Mouse (Mus musculus) megakaryocyte progenitor cell, adult 5-6 weeks (primary cell): ENCODE data around the gene Neu2. TPM values are rescaled to one million over a fixed set of nuclear protein-coding genes. Genes with fewer than 3 reads are reported as not detected.

ENCODE experiments used
- ATAC-seq: replicated peaks from 2 replicates; pipeline ENCODE4 v1.8.0; 2016; ENCODE audit warnings: mild to moderate bottlenecking, moderate TSS enrichment, inconsistent platforms; ENCODE audit not compliant: poor library complexity
- total RNA-seq, 2 experiments: library from RNA; stranded (forward) in 1 of 2; stranded (reverse) in 1 of 2; fragments of 157-497, 149-512 nt in 1 of 2; fragments of 200-1000 nt in 1 of 2; gene quantifications; 2 replicates each; pipeline versions ENCODE4 v1.2.3 to v1.2.4; 2015 to 2017

Neu2 gene
- total RNA-seq, 2 experiments from 2014 or later: not detected

- peak; percentile 74 for ATAC-seq
These were observed 98.8 kb downstream of the Neu2 start for GRCm38 (mm10) chr1:87608416-87609046.

- ATAC-seq: no peak
These were observed 105.0 kb downstream of the Neu2 start for GRCm38 (mm10) chr1:87614576-87615295.

- peak; percentile 70 for ATAC-seq
These were observed 110.6 kb downstream of the Neu2 start, which contains the start of gene Inpp5d for GRCm38 (mm10) chr1:87620211-87620668. Inpp5d (plus strand) TSS chr1:87620312.

GRCm38 (mm10) chr1:87620693-87621092 lies 111.0 kb downstream of the Neu2 start:
- no peak for ATAC-seq

GRCm38 (mm10) chr1:87621146-87621857 lies 111.6 kb downstream of the Neu2 start:
- ATAC-seq: 0 out of 2 replicates have a peak, but pooled peaks have one; percentile 7

GRCm38 (mm10) chr1:87621858-87622279 lies 112.2 kb downstream of the Neu2 start:
- ATAC-seq: no peak

GRCm38 (mm10) chr1:87623977-87624666 lies 114.4 kb downstream of the Neu2 start:
- no peak for ATAC-seq

GRCm38 (mm10) chr1:87624826-87625225 lies 115.1 kb downstream of the Neu2 start:
- ATAC-seq: no peak

- ATAC-seq: 0 out of 2 replicates have a peak, but pooled peaks have one; percentile 11
These were observed 115.8 kb downstream of the Neu2 start for GRCm38 (mm10) chr1:87625254-87626025.

GRCm38 (mm10) chr1:87626344-87626743 lies 116.7 kb downstream of the Neu2 start:
- ATAC-seq: peak; percentile 72

GRCm38 (mm10) chr1:87628085-87628484 lies 118.4 kb downstream of the Neu2 start:
- peak; percentile 47 for ATAC-seq

GRCm38 (mm10) chr1:87631584-87631983 lies 121.9 kb downstream of the Neu2 start:
- ATAC-seq: no peak

GRCm38 (mm10) chr1:87632163-87632562 lies 122.5 kb downstream of the Neu2 start:
- peak; percentile 56 for ATAC-seq

- ATAC-seq: no peak
These were observed 127.0 kb downstream of the Neu2 start for GRCm38 (mm10) chr1:87636716-87637117.

- ATAC-seq: peak; percentile 83
These were observed 127.6 kb downstream of the Neu2 start for GRCm38 (mm10) chr1:87637121-87637877.

GRCm38 (mm10) chr1:87637878-87638600 lies 128.3 kb downstream of the Neu2 start:
- ATAC-seq: peak; percentile 7; the same call in 1 of the 2 replicates

GRCm38 (mm10) chr1:87639724-87640123 lies 130.0 kb downstream of the Neu2 start:
- ATAC-seq: no peak

- ATAC-seq: peak; percentile 53
These were observed 130.5 kb downstream of the Neu2 start for GRCm38 (mm10) chr1:87640165-87640661.
